Mouse (Mus musculus): ENCODE measurements around the gene Scaf8.

Scaf8 gene

GRCm38 (mm10) chr17:3208471-3208870 is 93.7 kb downstream of the Scaf8 start:
- no peak for DNase-seq

DNA sequence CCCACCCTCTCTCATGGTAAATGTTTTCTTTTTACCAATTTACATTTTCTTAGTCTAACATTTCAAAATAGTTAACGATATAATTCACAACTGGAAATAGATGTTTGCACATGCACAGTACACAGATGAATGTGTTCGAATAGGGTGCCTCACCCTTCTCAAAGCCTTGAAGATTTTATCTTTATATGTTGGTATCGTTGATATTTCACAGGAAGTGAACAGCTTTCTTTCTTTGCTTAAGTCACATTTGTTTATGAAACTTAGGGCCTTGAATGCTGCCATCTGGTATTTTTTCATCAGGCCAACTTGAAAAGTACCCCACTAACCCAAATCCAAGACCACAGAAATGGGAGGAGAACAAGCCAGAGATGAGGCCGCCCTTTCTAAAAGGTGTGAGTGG is 94.8 kb downstream of the Scaf8 start:
- no peak for DNase-seq

DNA sequence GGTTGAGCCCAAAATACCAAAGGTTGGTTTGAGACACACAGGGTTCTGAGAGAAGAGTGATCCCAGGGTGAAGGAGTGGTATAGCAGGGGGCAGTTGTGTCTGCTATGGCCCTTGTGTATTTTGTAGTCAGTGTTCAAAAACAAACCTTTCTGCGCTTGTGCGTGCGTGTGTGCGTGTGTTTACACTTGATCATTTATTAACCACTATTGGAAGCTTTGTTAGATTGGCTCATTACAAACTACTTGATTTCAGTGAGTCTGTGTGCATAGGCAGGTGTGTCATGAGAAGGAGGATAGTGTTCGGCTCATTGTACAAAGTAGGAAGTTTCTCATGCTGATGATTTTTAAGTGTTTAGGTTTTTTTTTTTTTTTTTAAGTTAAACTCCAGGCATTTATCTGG is 95.4 kb downstream of the Scaf8 start:
- no peak for DNase-seq

GRCm38 (mm10) chr17:3212105-3212504 is 97.3 kb downstream of the Scaf8 start:
- no peak for DNase-seq

DNA sequence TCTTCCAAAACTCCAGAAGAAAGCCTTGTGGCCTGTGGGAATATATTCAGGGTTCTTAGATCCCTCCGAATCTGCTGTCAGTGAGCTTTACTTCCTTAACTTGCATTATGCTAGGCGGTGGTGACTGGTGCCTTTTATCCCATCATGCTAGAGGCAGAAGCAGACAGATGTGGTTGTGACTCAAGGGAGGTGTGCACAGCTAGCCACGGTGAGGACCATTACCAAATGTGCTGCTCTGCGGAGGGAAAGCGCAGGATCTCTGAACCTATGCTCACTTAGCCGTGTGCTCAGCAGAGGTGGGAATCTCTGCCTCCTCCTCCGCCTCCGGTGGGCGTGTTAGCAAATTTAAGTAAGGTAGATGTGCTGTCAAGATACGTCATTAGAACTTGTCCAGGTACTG is 98.1 kb downstream of the Scaf8 start:
- DNase-seq, result no peak

GRCm38 (mm10) chr17:3214852-3215251 is 100.1 kb downstream of the Scaf8 start:
- no peak for DNase-seq

DNA sequence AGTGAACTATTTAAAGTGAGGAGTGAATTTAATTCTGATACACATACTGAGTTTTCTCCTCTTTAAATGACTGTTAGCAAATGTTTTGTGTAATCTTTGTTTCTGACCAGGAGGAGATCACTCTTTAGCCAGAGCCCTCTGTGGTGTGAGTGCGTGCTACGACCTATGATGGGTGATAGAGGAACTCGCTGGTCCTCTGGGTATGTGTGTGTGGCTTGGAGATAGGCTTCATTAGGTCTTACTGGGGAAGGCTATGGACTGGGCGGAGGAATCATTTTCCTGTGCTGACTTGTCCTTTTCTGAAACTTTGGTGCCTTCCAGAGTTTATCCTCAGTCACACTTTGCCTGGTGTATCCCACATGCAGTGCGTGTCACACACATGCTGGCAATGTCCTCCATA is 102.3 kb downstream of the Scaf8 start:
- no peak for DNase-seq

GRCm38 (mm10) chr17:3218364-3218763 is 103.6 kb downstream of the Scaf8 start:
- DNase-seq, result no peak

- no peak for DNase-seq
These were observed 104.1 kb downstream of the Scaf8 start for GRCm38 (mm10) chr17:3218916-3219315.

DNA sequence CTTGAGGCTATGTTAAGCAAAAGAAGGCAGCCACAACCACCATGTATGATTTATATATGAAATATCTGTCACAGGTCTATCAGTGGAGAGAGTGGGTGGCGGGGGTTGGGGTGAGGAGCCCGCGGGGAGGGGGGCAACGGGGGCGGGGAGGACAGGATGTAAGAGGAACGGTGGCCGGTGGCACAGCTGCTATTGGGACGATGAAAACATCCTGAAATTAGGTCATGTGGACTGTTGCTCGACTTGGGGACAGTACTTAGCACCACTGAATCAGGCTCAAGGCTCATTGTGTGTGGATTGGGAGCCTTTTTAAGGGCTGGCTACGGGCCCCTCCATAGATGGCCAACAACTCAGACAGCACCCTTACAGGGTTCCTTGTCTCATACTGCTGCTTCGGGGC is 105.4 kb downstream of the Scaf8 start:
- DNase-seq, result no peak

GRCm38 (mm10) chr17:3223071-3223470 is 108.3 kb downstream of the Scaf8 start:
- no peak for DNase-seq

DNA sequence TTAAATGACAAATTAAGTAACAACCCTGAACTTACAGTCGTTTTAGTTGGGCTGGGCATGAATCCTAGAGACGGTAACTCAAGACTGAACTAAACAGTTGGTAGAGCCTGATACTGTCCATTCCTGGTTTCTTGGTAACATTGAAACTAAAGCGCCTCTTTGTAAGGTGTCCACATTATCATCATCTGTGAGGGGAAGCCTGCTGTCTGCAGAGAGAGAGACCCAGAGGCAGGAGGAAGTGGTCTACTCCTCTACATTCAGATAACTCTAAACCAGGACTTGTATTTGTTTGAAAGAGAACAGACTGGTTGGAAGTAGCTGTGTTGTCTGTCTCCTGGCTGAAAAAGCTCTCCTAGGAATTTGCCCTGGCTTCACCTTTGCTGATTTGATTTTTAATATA is 108.9 kb downstream of the Scaf8 start:
- DNase-seq, result no peak

DNA sequence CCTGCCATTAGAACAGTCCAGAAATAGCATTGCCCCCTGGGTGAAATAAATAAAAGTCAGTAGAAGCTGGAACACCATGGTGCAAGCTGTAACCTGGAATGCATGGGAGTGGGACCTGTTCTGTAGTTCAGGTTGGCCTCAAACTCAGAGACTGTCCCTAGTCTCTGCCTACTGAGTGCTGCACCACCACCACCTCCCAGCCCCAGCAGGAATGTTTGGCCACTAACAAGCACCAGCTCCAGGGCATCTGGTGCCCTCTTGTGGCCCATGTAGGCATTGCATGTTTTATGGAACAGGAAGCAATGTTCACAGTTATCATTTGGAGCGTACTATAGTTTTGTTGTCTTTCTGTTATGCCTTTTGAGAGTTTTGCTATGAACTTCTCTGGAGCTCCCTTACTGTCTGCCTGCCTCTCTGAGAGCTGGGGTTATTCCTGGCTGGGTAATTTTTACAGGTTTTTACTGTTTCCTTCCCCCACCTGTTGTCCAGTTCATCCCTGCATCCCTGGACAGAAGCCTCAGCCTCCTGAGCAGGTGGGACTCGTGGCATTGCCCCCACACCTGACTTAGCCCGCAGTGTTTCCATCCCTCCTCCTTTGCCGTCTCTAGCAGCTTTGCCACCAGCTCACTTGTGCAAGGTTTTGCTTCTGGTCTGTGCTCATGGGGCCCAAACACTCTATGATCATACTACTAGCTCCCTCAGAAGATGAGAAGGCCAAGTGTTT is 109.8 kb downstream of the Scaf8 start:
- peak; percentile 82 to 85 for DNase-seq

DNA sequence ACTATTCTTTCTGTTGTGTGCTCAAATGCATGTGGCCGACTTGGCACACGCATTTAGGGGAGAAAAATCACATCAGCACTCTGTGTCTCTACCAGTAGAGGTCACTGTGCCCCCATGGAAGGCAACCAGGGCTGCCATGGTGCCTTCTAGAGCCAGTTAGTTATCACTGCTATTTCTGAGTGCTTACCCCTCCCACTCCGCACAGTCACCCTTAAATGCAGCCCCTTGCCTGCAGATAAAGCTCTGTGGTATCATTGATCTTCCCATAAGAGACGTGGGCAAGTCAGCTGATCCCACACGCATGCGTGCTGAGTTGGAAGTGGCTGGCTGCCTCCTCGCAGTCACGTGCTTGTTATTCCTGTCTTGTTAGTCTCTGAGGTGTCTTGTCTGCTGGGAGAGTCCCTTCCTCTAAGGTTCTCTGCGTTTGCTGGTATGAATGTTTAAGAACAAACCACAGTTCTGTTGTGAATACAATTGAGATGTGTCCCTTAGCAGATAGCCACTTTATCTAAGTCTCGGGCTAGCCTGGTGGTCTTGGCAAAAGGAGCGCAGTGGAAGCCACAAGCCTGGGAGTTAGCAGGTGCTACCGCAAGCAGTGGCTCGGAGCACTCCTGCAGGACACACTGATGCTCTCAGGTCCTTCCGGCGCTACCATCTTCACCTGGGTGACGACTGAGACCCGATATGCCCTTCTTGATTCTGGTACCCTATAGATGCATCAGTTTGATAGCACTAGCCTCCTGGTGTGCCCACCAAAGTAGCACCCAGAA is 115.6 kb downstream of the Scaf8 start:
- DNase-seq, result peak; percentile 27 to 33

GRCm38 (mm10) chr17:3232626-3233025 is 117.9 kb downstream of the Scaf8 start:
- no peak for DNase-seq

DNA sequence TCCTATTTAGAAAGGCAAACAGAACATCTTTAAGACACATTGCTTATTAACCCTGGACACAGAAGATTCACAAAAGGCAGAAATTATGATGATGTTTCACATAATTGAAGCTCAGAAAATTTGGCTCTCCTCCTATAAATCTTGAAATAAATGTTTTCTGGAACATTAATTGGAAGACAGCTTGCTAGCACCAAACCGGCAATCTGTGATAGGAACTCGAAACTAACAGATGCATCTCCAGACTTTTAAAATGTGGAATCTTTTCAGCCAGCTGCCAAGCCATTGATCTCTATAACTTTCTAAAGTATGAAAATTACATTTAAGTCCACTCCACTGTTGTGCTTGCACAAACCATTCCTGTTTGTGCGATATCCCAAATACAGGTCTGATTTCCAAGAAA is 128.9 kb downstream of the Scaf8 start:
- DNase-seq, result no peak

DNA sequence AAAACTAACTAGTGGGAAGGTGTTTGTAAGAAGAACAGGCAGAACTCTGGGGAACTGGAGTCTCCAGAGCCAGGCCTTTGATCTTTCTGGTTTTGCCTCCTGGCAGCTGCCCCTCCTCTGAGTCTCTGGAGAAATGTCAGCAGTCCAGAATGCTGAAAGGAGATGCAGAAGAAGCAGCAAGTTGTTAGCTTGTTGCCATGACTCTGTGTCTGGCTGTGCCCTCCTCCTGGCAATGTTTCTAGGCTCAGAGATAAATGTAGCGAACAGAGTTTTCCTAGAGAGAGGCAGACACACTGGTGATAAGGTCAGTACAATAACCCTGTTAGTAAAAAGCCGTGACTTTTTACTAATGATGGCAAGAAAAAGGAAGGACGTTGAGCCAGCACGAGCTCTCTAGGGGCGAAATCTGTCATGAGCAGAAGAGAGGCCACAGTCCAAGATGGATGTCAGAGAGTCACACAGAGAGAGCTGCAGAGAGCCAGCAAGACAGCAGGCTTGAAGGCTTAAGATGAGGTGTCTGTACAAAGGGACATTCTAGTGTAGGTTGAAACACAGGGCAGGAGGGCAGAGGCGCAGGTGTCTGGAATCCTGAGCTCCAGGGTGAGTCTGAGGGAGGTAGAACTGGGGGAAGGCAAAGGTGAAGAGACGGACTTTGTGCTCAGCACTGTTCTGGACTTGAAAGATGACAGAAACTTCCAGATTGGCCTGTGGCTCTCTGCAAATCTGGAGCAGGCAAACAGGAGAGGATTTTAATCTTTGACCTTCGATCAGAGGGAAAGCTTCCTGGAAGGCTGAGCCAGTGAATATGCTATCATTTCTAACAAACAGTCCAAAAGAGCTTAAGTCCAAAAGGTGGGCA is 130.3 kb downstream of the Scaf8 start:
- DNase-seq, result no peak

- DNase-seq, result no peak
These were observed 132.0 kb downstream of the Scaf8 start for GRCm38 (mm10) chr17:3246665-3247370.

Measured in thymus, postnatal 36 days (tissue).